Mouse (Mus musculus): ENCODE results near the gene Foxred2. TPM values are rescaled to one million over a fixed set of nuclear protein-coding genes. Genes with fewer than 3 reads are reported as not detected.

Gene Foxred2
- total RNA-seq, 2 experiments from 2014 or later, result 0.41 to 0.59 TPM

Other genes with a start within 250 kb of the Foxred2 start
- gene Apol9b, start 227.7 kb downstream of the Foxred2 start, total RNA-seq (2021), result under 1 TPM in 1 of 2 experiments, not detected in 1; 0.15 TPM
- not detected for gene Apol8, start 199.7 kb downstream of the Foxred2 start, total RNA-seq (2021)
- gene Myh9, start 114.5 kb downstream of the Foxred2 start, total RNA-seq (2021), result 100 to 1,000 TPM; 140 to 172 TPM
- gene Txn2, start 27.7 kb downstream of the Foxred2 start, total RNA-seq (2021), result 100 to 1,000 TPM; 234 to 248 TPM
- 10 to 100 TPM; 72.3 to 75.6 TPM for gene Eif3d, start 14.1 kb upstream of the Foxred2 start, total RNA-seq (2021)
- gene Cacng2, start 163.3 kb upstream of the Foxred2 start, total RNA-seq (2021), result not detected
- gene Ift27, start 217.4 kb upstream of the Foxred2 start, total RNA-seq (2021), result 10 to 100 TPM; 11.3 to 12.8 TPM
- under 1 TPM in 1 of 2 experiments, not detected in 1; 0.29 TPM for gene Pvalb, start 249.7 kb upstream of the Foxred2 start, total RNA-seq (2021)